Mouse (Mus musculus) myocyte (in vitro differentiated cells): ENCODE data around the gene Asphd1. TPM values are rescaled to one million over a fixed set of nuclear protein-coding genes. Genes with fewer than 3 reads are reported as not detected.
"Not testable (repeated sequence)": the region's sequence is repeated elsewhere in the genome, so short reads cannot be mapped to it uniquely, and the experiment has no call there.

Experiments used
- H3K27me3 ChIP-seq: one replicate; pipeline ENCODE4 v1.6.1; 2011; ENCODE audit not compliant: control insufficient read depth, insufficient read depth, insufficient read length
- H3K36me3 ChIP-seq: one replicate; pipeline ENCODE4 v1.6.1; 2011; ENCODE audit not compliant: control insufficient read depth, insufficient read depth
- H3K4me2 ChIP-seq: one replicate; pipeline ENCODE4 v1.6.1; 2011; ENCODE audit warnings: low read depth, control low read depth
- H3K4me3 ChIP-seq: one replicate; pipeline ENCODE4 v1.5.1; 2011; ENCODE audit warnings: mild to moderate bottlenecking, control low read depth, moderate library complexity
- H3K79me2 ChIP-seq: one replicate; pipeline ENCODE4 v1.6.1; 2011; ENCODE audit not compliant: control insufficient read depth, insufficient read depth
- H3ac ChIP-seq: one replicate; pipeline ENCODE4 v1.6.1; 2011; ENCODE audit not compliant: control insufficient read depth, insufficient read length
- CEBPB ChIP-seq: IDR thresholded peaks from 2 replicates; pipeline ENCODE4 v1.6.1; 2011; ENCODE audit warnings: mild to moderate bottlenecking, moderate library complexity; ENCODE audit not compliant: poor library complexity, insufficient read depth, severe bottlenecking
- E2F4 ChIP-seq: IDR thresholded peaks from one replicate; pipeline ENCODE4 v1.6.1; 2011; ENCODE audit warnings: mild to moderate bottlenecking, control low read depth, moderate library complexity; ENCODE audit not compliant: insufficient read depth
- MYOD1 ChIP-seq, 3 experiments: IDR thresholded peaks; one replicate each; pipeline ENCODE4 v1.6.1; 2011; ENCODE audit warnings: control low read depth in 2 of 3, low read depth in 2 of 3, mild to moderate bottlenecking in 2 of 3, moderate library complexity in 1 of 3; ENCODE audit not compliant: insufficient read length in 2 of 3, control insufficient read depth in 1 of 3
- POLR2A ChIP-seq: IDR thresholded peaks from one replicate; pipeline ENCODE4 v1.6.1; 2011; ENCODE audit warnings: low read depth, mild to moderate bottlenecking, control low read depth, moderate library complexity; ENCODE audit not compliant: insufficient read length
- POLR2AphosphoS2 ChIP-seq: IDR thresholded peaks from one replicate; pipeline ENCODE4 v1.6.1; 2011; ENCODE audit warnings: low read depth, control low read depth; ENCODE audit not compliant: insufficient read length
- REST ChIP-seq: IDR thresholded peaks from one replicate; pipeline ENCODE4 v1.6.1; 2011; ENCODE audit warnings: mild to moderate bottlenecking, control low read depth, moderate library complexity; ENCODE audit not compliant: insufficient read depth, insufficient read length
- TCF3 ChIP-seq: IDR thresholded peaks from one replicate; pipeline ENCODE4 v1.6.1; 2011; ENCODE audit warnings: low read depth, control low read depth; ENCODE audit not compliant: insufficient read length
- USF1 ChIP-seq: IDR thresholded peaks from one replicate; pipeline ENCODE4 v1.6.1; 2011; ENCODE audit warnings: low read depth, mild to moderate bottlenecking, control low read depth, moderate library complexity
- polyA plus RNA-seq: library from polyadenylated mRNA; unstranded; fragments of >200 nt; fragmentation: generic; extraction: Trizol; gene quantifications from one replicate; pipeline ENCODE4 v1.2.1, GENCODE M21; 2012; ENCODE audit warnings: missing spikeins

The Asphd1 gene
- polyA plus RNA-seq, 1 experiment = 0.11 TPM

GRCm38 (mm10) chr7:126905590-126905989 lies 43.8 kb downstream of the Asphd1 start:
- H3K4me3 ChIP-seq = no peak overlapping the region

DNA sequence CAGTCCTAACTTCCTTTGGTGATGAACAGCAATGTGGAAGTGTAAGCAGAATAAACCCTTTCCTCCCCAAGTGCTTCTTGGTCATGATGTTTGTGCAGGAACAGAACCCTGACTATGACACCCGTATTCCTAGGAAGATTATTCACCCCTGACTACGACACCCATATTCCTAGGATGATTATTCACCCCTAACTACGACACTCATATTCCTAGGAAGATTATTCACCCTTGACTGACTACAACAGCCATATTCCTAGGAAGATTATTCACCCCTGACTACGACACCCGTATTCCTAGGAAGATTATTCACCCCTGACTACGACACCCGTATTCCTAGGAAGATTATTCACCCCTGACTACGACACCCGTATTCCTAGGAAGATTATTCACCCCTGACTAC lies 49.6 kb downstream of the Asphd1 start:
- not testable (repeated sequence) for H3K4me3 ChIP-seq, H3K36me3 ChIP-seq, H3K79me2 ChIP-seq, H3K27me3 ChIP-seq, H3K4me2 ChIP-seq, H3ac ChIP-seq

More at GRCm38 (mm10) chr7:126905590-126905989, 43.8 kb downstream of the Asphd1 start:
- TF ChIP-seq E2F4 (no peak), TCF3 (no peak)
- no peaks in the 10 kb centered on the region for H3K36me3 ChIP-seq
- H3K27me3 ChIP-seq = no peaks in the 10 kb centered on the region
- H3ac ChIP-seq = no peak overlapping the region
- no peak overlapping the region for H3K4me2 ChIP-seq
- H3K79me2 ChIP-seq = no peaks in the 10 kb centered on the region

DNA sequence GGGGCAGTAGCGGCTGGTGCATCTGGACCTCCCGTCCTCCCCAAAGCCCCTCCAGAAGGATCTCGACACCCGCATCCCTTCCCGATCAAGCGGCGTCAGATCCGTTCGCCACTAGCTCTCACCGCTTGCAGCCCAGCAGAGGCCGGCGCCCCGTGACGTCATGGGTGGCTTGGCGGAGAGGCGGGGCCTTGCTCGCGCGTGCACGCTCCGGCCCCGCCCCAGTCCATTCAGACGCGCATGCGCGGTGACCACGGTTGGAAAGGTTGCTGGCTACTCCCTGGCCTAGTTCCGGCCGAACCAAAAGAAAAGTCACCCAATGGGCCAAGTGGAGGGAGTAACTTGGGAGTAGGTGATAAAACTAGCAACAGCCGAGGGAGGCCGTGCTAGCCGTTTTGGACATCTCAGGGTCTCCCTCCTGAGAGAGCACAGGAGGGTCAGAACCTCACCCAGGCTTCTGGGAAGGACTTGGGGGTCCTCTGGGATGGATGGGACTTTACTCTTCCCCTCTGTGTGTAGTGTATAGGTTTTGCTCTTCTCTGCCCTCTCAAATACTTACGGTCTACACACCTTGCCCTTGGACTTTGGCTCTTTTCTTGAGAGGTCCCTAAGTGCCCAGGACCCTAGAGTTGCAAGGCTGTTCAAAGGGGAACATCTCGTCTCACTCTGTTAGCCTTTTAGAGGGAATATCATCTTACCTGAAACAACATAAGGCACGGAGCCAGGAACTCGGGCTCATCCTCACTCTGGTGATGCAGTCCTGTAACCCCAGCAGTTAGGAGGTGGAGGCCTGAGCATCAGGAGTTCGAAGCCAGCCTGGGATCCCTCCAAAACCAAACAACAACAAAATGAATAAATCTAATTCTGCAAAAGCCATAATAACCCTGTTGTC lies 51.0 kb downstream of the Asphd1 start:
- peak overlapping the region; percentile 62 for H3K4me3 ChIP-seq
- no peaks in the 10 kb centered on the region for H3K79me2 ChIP-seq
- H3K4me2 ChIP-seq = peak overlapping the region; percentile 99
- no peaks in the 10 kb centered on the region for H3K27me3 ChIP-seq
- peak overlapping the region; percentile 25 for H3ac ChIP-seq
- no peaks in the 10 kb centered on the region for H3K36me3 ChIP-seq
- TF ChIP-seq POLR2AphosphoS2 (peak; percentile 94), E2F4 (no peak), POLR2A (peak; percentile 93), REST (no peak), CEBPB (no peak)

GRCm38 (mm10) chr7:126897390-126898101 lies 51.8 kb downstream of the Asphd1 start:
- H3K36me3 ChIP-seq = no peaks in the 10 kb centered on the region
- no peaks in the 10 kb centered on the region for H3K79me2 ChIP-seq
- no peaks in the 10 kb centered on the region for H3K27me3 ChIP-seq
- peak overlapping the region; percentile 99 for H3K4me2 ChIP-seq
- H3K4me3 ChIP-seq = peak overlapping the region; percentile 62
- TF ChIP-seq POLR2A = no peak
- no peak for TF ChIP-seq POLR2AphosphoS2
- TF ChIP-seq MYOD1 (IDR thresholded peaks at IDR 0.05; ENCODE audit: control insufficient read depth in 1 of 3, insufficient read length in 2 of 3, low read depth in 2 of 3) = peak in 1 of 3 experiments; percentile 26
- TF ChIP-seq USF1 = no peak
- peak overlapping the region; percentile 25 for H3ac ChIP-seq

DNA sequence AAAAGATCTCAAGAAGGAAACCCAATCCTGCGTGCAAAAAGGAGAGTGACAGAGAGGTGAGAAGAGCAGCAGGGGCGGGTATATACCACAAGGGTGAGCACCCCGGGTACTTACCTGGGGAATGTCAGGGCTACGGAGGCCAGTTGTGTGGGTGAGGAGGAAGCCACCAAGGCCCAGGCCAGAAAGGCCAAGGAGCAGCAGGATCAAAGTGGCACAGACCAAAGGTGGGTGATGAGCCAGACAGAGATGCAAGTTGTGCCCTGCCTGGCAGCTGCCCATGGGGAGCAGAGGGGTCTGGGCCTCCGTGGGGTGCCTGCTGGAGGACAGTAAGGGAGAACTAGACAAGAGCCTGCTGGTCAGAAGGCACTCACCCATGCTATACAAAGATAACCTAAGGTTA lies 52.5 kb downstream of the Asphd1 start:
- no peak overlapping the region for H3ac ChIP-seq
- no peak for TF ChIP-seq REST
- peak overlapping the region; percentile 62 for H3K4me3 ChIP-seq
- H3K27me3 ChIP-seq = no peaks in the 10 kb centered on the region
- no peaks in the 10 kb centered on the region for H3K36me3 ChIP-seq
- peak overlapping the region; percentile 99 for H3K4me2 ChIP-seq
- H3K79me2 ChIP-seq = no peaks in the 10 kb centered on the region

Other genes starting within 250 kb of the Asphd1 start
- gene Coro1a, start 241.8 kb downstream of the Asphd1 start, polyA plus RNA-seq = 0.14 TPM
- gene Mapk3, start 190.0 kb downstream of the Asphd1 start, polyA plus RNA-seq = 126 TPM
- 1.1 TPM for gene Gdpd3, start 183.2 kb downstream of the Asphd1 start, polyA plus RNA-seq
- 82.2 TPM for gene Ypel3, start 172.6 kb downstream of the Asphd1 start, polyA plus RNA-seq
- 0.23 TPM for gene Tbx6, start 168.1 kb downstream of the Asphd1 start, polyA plus RNA-seq
- 113 TPM for gene Ppp4c, start 157.1 kb downstream of the Asphd1 start, polyA plus RNA-seq
- 0.94 TPM for gene Fam57b, start 151.9 kb downstream of the Asphd1 start, polyA plus RNA-seq
- not detected for gene 4930451I11Rik, start 117.9 kb downstream of the Asphd1 start, polyA plus RNA-seq
- not detected for gene Doc2a, start 102.2 kb downstream of the Asphd1 start, polyA plus RNA-seq
- gene Hirip3, start 87.6 kb downstream of the Asphd1 start, polyA plus RNA-seq = 16.2 TPM
- 62.4 TPM for gene Ino80e, start 87.2 kb downstream of the Asphd1 start, polyA plus RNA-seq
- 26.6 TPM for gene Taok2, start 64.9 kb downstream of the Asphd1 start, polyA plus RNA-seq
- 34.1 TPM for gene Tmem219, start 26.7 kb downstream of the Asphd1 start, polyA plus RNA-seq
- gene Kctd13, start 20.7 kb downstream of the Asphd1 start, polyA plus RNA-seq = 14.6 TPM
- 0.10 TPM for gene Sez6l2, start 981 bp upstream of the Asphd1 start, polyA plus RNA-seq
- 173 TPM for gene Cdipt, start 26.3 kb upstream of the Asphd1 start, polyA plus RNA-seq
- gene Cdiptos, start 26.5 kb upstream of the Asphd1 start, polyA plus RNA-seq = 0.18 TPM
- 111 TPM for gene Mvp, start 65.0 kb upstream of the Asphd1 start, polyA plus RNA-seq
- 0.95 TPM for gene Pagr1b, start 66.9 kb upstream of the Asphd1 start, polyA plus RNA-seq
- 8.1 TPM for gene Pagr1a, start 67.8 kb upstream of the Asphd1 start, polyA plus RNA-seq
- 37.7 TPM for gene Gm42742, start 71.5 kb upstream of the Asphd1 start, polyA plus RNA-seq
- not detected for gene Prrt2, start 71.6 kb upstream of the Asphd1 start, polyA plus RNA-seq
- gene Maz, start 77.5 kb upstream of the Asphd1 start, polyA plus RNA-seq = 115 TPM
- 29.9 TPM for gene Kif22, start 92.9 kb upstream of the Asphd1 start, polyA plus RNA-seq
- gene Zg16, start 137.7 kb upstream of the Asphd1 start, polyA plus RNA-seq = not detected
- gene AI467606, start 141.8 kb upstream of the Asphd1 start, polyA plus RNA-seq = 45.0 TPM
- gene Qprt, start 172.6 kb upstream of the Asphd1 start, polyA plus RNA-seq = 0.04 TPM
- 21.7 TPM for gene Spn, start 188.2 kb upstream of the Asphd1 start, polyA plus RNA-seq
- 58.3 TPM for gene Cd2bp2, start 246.5 kb upstream of the Asphd1 start, polyA plus RNA-seq